Mouse (Mus musculus) heart, embryonic 13.5 days (tissue): ENCODE results near the gene Iqsec3. TPM values are rescaled to one million over a fixed set of nuclear protein-coding genes. Genes with fewer than 3 reads are reported as not detected.

Experiments used
- ATAC-seq: fragments of 200-750 bp; cut with Nextera tagmentation; 2 replicates; pipeline ENCODE4 v1.8.0; 2017; ENCODE audit warnings: moderate TSS enrichment; ENCODE audit not compliant: insufficient number of reproducible peaks, low FRiP score, low TSS enrichment; ENCODE audit errors: extremely low read depth
- H3K27ac ChIP-seq: fragments of 300-500 bp; sonication (generic); replicated peaks from 2 replicates; pipeline ENCODE4 v1.5.1; 2015; ENCODE audit warnings: moderate library complexity, mild to moderate bottlenecking, inconsistent platforms
- H3K27me3 ChIP-seq: fragments of 300-500 bp; sonication (generic); replicated peaks from 2 replicates; pipeline ENCODE4 v1.6.1; 2015; ENCODE audit warnings: mild to moderate bottlenecking, inconsistent platforms
- H3K36me3 ChIP-seq: fragments of 300-500 bp; sonication (generic); 2 replicates; pipeline ENCODE4 v1.6.1; 2015; ENCODE audit warnings: mild to moderate bottlenecking, inconsistent platforms
- H3K4me1 ChIP-seq: fragments of 300-500 bp; sonication (generic); 2 replicates; pipeline ENCODE4 v1.6.1; 2015; ENCODE audit warnings: inconsistent platforms
- H3K4me2 ChIP-seq: fragments of 300-500 bp; sonication (generic); 2 replicates; pipeline ENCODE4 v1.6.1; 2015; ENCODE audit warnings: inconsistent platforms, mild to moderate bottlenecking, moderate library complexity
- H3K4me3 ChIP-seq: fragments of 300-500 bp; sonication (generic); 2 replicates; pipeline ENCODE4 v1.5.1; 2015; ENCODE audit warnings: moderate library complexity, mild to moderate bottlenecking, inconsistent platforms
- H3K9ac ChIP-seq: fragments of 300-500 bp; sonication (generic); 2 replicates; pipeline ENCODE4 v1.6.1; 2015; ENCODE audit warnings: inconsistent platforms, mild to moderate bottlenecking, moderate library complexity
- H3K9me3 ChIP-seq: fragments of 300-500 bp; sonication (generic); 2 replicates; pipeline ENCODE4 v1.6.1; 2016; ENCODE audit warnings: inconsistent platforms
- WGBS: fragments of 180-500 bp; shearing (Covaris S2); methylation state at CpG from one replicate; pipeline ENCODE4 v1.1.7; 2015; ENCODE audit warnings: mixed read lengths; 5-methylcytosine and 5-hydroxymethylcytosine counted together
- polyA plus RNA-seq: library from polyadenylated mRNA; unstranded; fragments of >200 nt; fragmentation: Nextera tagmentation; extraction: Ambion mirVana; gene quantifications from 2 replicates; pipeline ENCODE4 v1.2.1, GENCODE M21; 2015

Iqsec3 gene
- polyA plus RNA-seq, 1 experiment from 2014 or later, result not detected

DNA sequence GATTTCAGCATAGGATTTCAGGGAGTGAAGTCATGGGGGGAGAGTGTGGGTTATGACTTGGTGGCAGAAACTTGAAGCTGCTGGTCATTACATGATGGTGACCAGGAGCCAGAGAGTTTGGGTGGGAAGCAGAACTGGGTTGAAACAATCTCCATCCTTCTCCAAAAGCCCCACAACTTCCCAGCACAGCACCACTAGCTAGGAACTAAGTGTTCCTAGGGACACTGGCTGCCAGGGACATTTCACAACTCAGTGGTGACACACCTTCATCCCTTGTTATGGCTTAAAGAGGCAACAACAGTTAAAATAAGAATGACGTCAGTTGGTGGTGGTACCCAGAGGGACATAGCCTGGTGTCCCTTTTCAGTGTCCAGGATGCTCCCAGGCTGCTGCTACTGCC is 117.4 kb downstream of the Iqsec3 start:
- H3K4me2 ChIP-seq, result no peak overlapping the region
- no peaks in the 10 kb centered on the region for H3K36me3 ChIP-seq
- H3K4me1 ChIP-seq, result no peaks in the 10 kb centered on the region
- no peak for ATAC-seq
- no peak overlapping the region for H3K27ac ChIP-seq
- H3K9ac ChIP-seq, result no peak overlapping the region
- no peak overlapping the region for H3K4me3 ChIP-seq
- no peaks in the 10 kb centered on the region for H3K9me3 ChIP-seq
- peaks cover 43% of the 10 kb centered on the region for H3K27me3 ChIP-seq
- WGBS, result 53% methylated on average over 1 of the region's 1 CpGs

DNA sequence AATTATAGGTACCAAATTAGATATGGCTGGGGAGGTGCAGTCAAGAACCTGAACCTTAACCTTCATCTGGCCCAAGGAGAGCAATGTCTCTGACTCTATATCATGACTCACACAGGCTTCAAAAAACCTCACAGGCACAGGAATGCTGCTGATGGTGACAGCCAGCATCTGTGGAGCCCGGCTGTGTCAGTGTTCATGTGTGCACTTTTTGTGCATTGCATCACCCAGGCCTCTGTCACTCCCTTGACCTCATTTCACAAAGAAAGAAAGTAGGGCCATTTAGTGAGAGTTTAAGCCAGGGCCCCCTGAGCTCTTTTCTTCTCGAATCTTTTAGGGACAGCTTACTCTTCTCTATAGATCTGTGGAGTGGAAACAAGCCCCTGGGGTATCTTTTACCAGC is 121.2 kb downstream of the Iqsec3 start:
- Histone ChIP-seq H3K9me3 (no peaks in the 10 kb centered on the region), H3K27ac (no peak overlapping the region), H3K4me1 (no peaks in the 10 kb centered on the region), H3K27me3 (peaks cover 21% of the 10 kb centered on the region), H3K4me2 (no peak overlapping the region), H3K36me3 (no peaks in the 10 kb centered on the region), H3K4me3 (no peak overlapping the region), H3K9ac (no peak overlapping the region)
- WGBS, result 41% methylated on average over 2 of the region's 2 CpGs
- no peak for ATAC-seq

DNA sequence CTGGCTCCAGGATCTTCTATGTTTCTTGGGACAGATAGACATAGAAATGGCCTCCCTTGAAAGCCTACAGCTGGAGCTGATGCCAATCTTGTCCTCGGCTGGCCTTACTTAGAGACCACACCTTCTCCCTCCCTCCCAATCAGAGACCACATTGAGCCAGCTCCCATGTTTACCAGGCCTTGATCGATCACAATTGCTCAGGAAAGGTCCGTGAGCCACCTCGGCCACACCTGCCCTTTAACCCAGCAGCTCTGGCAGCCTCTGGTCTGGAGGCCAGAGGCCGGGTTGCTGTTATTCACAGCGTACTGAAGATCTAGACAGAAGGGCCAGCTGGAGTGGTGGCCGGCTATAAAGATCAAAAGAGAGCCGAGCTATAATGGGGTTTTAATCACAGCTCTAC is 127.0 kb downstream of the Iqsec3 start:
- H3K9ac ChIP-seq, result no peak overlapping the region
- no peak for ATAC-seq
- no peak overlapping the region for H3K27ac ChIP-seq
- no peaks in the 10 kb centered on the region for H3K4me1 ChIP-seq
- 64% methylated on average over 8 of the region's 8 CpGs for WGBS
- H3K4me3 ChIP-seq, result no peak overlapping the region
- no peaks in the 10 kb centered on the region for H3K36me3 ChIP-seq
- peaks cover 29% of the 10 kb centered on the region for H3K27me3 ChIP-seq
- H3K9me3 ChIP-seq, result no peaks in the 10 kb centered on the region
- H3K4me2 ChIP-seq, result no peak overlapping the region

DNA sequence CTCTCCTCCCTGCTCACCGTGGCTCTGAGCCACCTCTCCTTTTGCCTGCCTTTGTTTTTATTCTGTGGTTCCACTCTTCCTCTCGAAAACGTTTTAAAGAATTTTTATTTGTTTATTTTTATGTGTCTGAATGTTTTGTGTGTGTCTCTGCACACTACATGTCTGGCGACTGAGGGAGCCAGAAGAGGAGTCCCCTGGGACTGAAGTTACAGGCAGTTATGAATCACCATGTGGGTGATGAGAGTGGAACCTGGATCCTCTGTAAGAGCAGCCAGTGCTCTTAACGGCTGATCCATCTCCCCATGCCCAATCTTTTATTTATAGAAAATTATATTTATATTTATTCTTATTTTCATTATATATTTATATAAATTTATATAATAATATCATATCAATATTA is 129.1 kb downstream of the Iqsec3 start:
- no peak overlapping the region for H3K27ac ChIP-seq
- no peak for ATAC-seq
- WGBS, result 57% methylated on average over 5 of the region's 5 CpGs
- no peaks in the 10 kb centered on the region for H3K4me1 ChIP-seq
- H3K4me2 ChIP-seq, result no peak overlapping the region
- no peaks in the 10 kb centered on the region for H3K36me3 ChIP-seq
- H3K27me3 ChIP-seq, result peaks cover 47% of the 10 kb centered on the region
- no peaks in the 10 kb centered on the region for H3K9me3 ChIP-seq
- H3K4me3 ChIP-seq, result no peak overlapping the region
- no peak overlapping the region for H3K9ac ChIP-seq

DNA sequence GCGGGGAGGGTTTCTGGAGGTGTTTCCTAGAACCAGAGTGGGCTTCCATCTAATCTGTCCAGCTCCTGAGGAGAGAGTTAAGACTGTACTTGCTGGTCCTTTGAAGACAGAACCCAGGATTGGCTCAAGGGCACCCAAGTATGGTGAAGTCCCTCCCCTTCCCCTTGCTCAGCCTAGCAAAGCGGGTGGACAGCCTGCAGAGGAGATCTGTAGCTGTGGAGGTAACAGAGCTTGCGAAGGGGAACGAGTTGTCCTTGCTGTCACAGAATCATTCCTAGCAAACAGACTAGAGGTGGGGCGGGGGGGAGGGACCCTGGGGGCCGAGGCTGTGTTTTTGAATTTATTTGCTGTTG is 129.7 kb downstream of the Iqsec3 start:
- no peak overlapping the region for H3K27ac ChIP-seq
- no peaks in the 10 kb centered on the region for H3K4me1 ChIP-seq
- H3K4me3 ChIP-seq, result no peak overlapping the region
- no peaks in the 10 kb centered on the region for H3K36me3 ChIP-seq
- peaks cover 50% of the 10 kb centered on the region for H3K27me3 ChIP-seq
- 58% methylated on average over 6 of the region's 6 CpGs for WGBS
- H3K9ac ChIP-seq, result no peak overlapping the region
- no peaks in the 10 kb centered on the region for H3K9me3 ChIP-seq
- H3K4me2 ChIP-seq, result no peak overlapping the region
- ATAC-seq, result no peak

DNA sequence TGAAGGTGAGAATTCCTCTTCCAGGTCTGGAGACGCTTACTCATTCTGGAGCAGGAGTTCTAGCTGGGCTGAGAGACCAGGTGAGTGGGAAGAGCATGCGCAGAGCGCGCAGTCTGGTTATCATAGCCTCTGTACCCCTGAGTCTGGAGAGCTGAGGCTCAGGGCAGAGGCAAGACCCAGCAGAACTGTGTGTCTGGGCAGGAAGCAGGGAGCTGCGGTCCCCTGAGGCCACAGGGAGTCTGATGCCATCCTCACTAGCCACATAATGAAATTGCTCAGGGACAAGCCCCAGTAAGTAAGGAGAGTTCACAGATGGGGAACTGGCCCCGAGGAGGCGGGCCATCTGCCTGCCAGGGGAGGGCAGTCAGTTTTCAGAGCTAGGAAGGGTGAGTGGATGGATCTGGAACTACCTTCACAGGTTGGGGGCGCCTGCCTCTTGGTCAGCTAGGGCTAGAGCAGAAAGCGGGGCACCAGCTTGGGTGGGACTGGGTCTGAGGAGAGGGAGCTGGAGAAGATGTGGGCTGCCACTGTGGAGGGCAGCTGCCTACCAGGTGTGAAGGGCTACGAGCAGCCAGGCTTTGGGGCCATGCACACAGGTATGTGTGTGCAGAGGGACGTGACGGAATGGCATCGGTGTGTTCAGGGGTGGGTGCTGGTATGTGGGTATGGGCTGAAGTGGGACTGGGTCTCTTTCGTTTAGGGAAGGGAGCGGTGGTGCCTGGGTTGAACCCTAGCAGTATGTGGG is 130.3 kb downstream of the Iqsec3 start, which contains the start of gene Slc6a12:
Gene Slc6a12, plus strand, starts transcription at position 51 of the 745 bp plus-strand sequence.
- no peaks in the 10 kb centered on the region for H3K4me1 ChIP-seq
- WGBS, result 69% methylated on average over 15 of the region's 15 CpGs
- H3K4me2 ChIP-seq, result no peak within 1 kb of the TSS
- no peak for ATAC-seq
- H3K27ac ChIP-seq, result no peak within 1 kb of the TSS
- H3K9ac ChIP-seq, result no peak within 1 kb of the TSS
- H3K27me3 ChIP-seq, result peaks cover 52% of the 10 kb centered on the region
- no peaks in the 10 kb centered on the region for H3K36me3 ChIP-seq
- no peak within 1 kb of the TSS for H3K4me3 ChIP-seq
- no peaks in the 10 kb centered on the region for H3K9me3 ChIP-seq

DNA sequence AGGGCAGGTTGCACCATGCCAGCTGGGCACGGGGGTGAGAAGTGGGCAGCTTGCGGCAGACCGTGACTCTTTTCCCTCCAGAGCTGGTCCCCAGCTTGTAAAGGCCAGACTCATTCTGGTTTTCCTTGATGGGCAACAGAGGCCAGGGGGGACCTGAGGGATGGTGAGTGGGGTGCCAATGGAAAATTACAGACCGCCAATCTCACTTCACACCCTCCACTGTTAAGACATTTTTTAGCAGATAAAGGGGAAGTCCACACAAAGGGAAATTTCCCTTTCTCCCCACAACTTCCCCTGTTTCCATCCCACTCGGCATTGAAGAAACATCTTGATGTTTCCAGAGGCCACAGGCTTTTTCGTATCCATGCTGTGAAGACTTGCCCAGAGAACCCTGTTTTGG is 131.8 kb downstream of the Iqsec3 start:
- ATAC-seq, result no peak
- H3K9me3 ChIP-seq, result no peaks in the 10 kb centered on the region
- H3K9ac ChIP-seq, result no peak overlapping the region
- peaks cover 52% of the 10 kb centered on the region for H3K27me3 ChIP-seq
- no peak overlapping the region for H3K27ac ChIP-seq
- H3K4me3 ChIP-seq, result no peak overlapping the region
- H3K4me1 ChIP-seq, result peaks cover 2% of the 10 kb centered on the region
- H3K4me2 ChIP-seq, result no peak overlapping the region
- WGBS, result 68% methylated on average over 6 of the region's 6 CpGs
- H3K36me3 ChIP-seq, result no peaks in the 10 kb centered on the region

DNA sequence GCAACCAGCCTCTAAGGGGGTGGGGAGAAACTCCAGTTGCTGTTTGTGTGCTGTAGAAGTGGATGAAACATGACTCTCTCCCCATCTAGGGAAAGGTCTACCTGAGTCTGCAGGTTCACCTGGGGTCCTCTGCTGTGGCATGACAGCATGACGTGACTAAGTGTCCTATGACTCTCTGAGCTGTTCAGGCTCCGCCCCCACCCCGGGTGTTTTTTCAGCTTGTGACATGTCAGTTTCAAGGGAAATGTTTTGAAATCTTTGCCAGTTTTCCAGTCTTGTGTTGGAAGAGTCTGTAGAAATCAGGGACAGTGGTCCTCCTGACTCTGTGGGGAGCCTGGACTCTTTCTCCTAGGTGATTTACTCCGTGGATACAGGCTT is 135.0 kb downstream of the Iqsec3 start:
- H3K4me3 ChIP-seq, result no peak overlapping the region
- no peak overlapping the region for H3K9ac ChIP-seq
- no peaks in the 10 kb centered on the region for H3K9me3 ChIP-seq
- no peak overlapping the region for H3K27ac ChIP-seq
- no peak overlapping the region for H3K4me2 ChIP-seq
- H3K27me3 ChIP-seq, result peaks cover 41% of the 10 kb centered on the region
- no peak for ATAC-seq
- peaks cover 8% of the 10 kb centered on the region for H3K4me1 ChIP-seq
- H3K36me3 ChIP-seq, result no peaks in the 10 kb centered on the region
- 46% methylated on average over 4 of the region's 4 CpGs for WGBS

DNA sequence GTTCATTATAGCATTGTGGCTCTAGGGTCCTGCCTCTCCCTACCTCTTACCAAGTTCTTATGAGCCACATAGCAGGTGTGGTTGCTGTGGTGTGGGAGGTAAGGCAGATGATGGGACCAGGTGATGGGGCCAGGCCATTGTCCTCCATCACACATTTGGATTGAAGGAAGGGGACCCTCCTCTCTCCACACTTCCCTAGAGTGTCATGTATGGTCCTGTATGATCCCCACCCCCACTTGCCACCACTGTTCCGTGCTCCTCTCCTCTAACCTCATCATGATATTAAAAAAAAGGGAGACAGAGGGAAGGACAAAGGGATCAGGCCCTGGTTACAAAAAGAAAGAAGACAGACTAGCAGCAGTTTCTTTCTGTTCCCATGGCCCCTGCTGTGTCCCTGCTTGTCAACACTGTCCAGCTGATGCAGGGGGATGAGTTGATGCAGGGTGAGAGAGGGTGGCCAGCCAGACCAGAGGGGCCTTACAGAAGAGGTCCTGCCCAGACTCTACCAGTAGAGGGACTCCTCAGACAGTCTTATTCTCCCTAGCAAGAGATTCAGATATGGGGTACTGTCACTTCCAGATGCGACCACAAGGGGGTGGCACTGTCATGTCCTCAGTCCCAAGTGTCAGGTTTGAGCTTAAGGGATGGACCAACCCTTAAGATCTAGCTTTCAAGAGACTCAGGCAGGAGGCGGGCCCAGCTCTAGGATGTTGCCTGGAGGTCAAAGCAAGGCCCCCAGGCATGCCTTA is 135.5 kb downstream of the Iqsec3 start:
- peaks cover 35% of the 10 kb centered on the region for H3K27me3 ChIP-seq

DNA sequence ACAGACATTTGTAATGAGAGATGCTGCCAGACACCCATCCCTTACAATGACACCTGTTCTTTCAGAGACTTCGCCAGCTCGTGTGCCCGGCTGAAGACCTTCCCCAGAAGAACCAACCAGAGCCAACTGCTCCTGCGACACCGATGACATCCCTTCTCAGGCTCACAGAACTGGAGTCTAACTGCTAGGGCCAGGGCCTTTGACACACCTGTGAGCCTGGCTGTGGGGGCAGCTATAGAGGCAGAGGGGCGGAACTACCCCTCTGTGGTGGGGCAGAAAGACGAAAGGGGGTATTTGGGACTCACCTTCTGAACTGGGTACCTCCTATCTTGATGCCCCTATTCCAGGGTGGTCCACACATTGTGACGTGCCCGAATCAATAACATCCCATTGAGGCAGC is 136.2 kb downstream of the Iqsec3 start:
- Histone ChIP-seq H3K36me3 (no peaks in the 10 kb centered on the region), H3K4me2 (no peak overlapping the region), H3K4me3 (no peak overlapping the region), H3K9ac (no peak overlapping the region), H3K4me1 (peaks cover 8% of the 10 kb centered on the region), H3K27me3 (peaks cover 30% of the 10 kb centered on the region), H3K9me3 (no peaks in the 10 kb centered on the region), H3K27ac (no peak overlapping the region)
- ATAC-seq, result no peak
- 91% methylated on average over 9 of the region's 9 CpGs for WGBS

More for the DNA sequence above, 135.5 kb downstream of the Iqsec3 start:
- Histone ChIP-seq H3K9me3 (no peaks in the 10 kb centered on the region), H3K27ac (no peak overlapping the region), H3K4me3 (no peak overlapping the region), H3K4me2 (no peak overlapping the region), H3K36me3 (no peaks in the 10 kb centered on the region), H3K4me1 (peaks cover 8% of the 10 kb centered on the region), H3K9ac (no peak overlapping the region)
- no peak for ATAC-seq
- WGBS, result 29% methylated on average over 3 of the region's 3 CpGs

DNA sequence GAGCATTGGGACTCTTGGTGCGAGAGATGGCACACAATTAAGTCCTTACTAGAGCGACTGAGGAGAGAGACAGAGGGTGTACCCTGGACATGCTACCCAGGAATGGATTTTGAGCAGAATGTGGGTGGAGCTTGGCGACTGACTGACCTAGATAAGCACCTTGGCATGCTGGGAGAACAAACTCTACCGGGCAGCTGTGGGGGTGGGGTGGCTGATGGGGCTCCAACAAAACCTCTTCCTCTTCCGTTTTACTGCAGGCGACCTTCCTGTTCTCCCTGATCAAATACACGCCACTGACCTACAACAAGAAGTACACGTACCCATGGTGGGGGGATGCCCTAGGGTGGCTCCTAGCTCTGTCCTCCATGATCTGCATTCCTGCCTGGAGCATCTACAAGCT is 136.9 kb downstream of the Iqsec3 start:
- no peaks in the 10 kb centered on the region for H3K36me3 ChIP-seq
- WGBS, result 47% methylated on average over 8 of the region's 8 CpGs
- ATAC-seq, result no peak; the same call in 1 of the 2 replicates
- H3K27me3 ChIP-seq, result peaks cover 25% of the 10 kb centered on the region
- H3K9me3 ChIP-seq, result no peaks in the 10 kb centered on the region
- H3K27ac ChIP-seq, result no peak overlapping the region
- no peak overlapping the region for H3K4me3 ChIP-seq
- H3K9ac ChIP-seq, result no peak overlapping the region
- H3K4me2 ChIP-seq, result no peak overlapping the region
- peaks cover 8% of the 10 kb centered on the region for H3K4me1 ChIP-seq

DNA sequence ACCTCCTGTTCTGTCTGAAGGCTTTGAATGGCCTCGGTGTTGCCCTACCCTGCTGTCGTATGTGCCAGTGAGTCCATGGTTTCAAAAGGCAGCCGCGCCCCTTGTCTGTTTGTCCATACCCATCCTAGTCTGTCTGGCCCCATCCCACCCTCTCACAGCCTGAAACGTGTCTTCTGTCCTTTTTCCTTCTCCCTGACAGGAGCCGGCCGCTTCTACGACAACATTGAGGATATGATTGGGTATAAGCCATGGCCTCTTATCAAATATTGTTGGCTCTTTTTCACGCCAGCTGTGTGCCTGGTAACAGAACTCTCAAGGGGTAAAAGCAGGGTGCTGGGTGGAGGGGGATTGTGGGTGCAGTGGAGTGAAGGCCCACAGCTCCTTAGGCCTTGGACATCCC is 137.6 kb downstream of the Iqsec3 start:
- Histone ChIP-seq H3K4me1 (peaks cover 8% of the 10 kb centered on the region), H3K27ac (no peak overlapping the region), H3K4me3 (no peak overlapping the region), H3K27me3 (peaks cover 19% of the 10 kb centered on the region), H3K9me3 (no peaks in the 10 kb centered on the region), H3K4me2 (no peak overlapping the region), H3K9ac (no peak overlapping the region), H3K36me3 (no peaks in the 10 kb centered on the region)
- 83% methylated on average over 9 of the region's 9 CpGs for WGBS
- ATAC-seq, result no peak
